Mouse (Mus musculus) midbrain, postnatal 0 days (tissue): ENCODE measurements at regions not wholly inside any gene's neighbourhood (a gene's known extent, or its start where the extent isn't known, plus 50 kb on each side); places are given as distances from the start of the nearest gene placed in this dataset.

Experiments
- ATAC-seq: fragments of 200-750 bp; cut with Nextera tagmentation; 2 replicates; pipeline ENCODE4 v1.8.0; 2017; ENCODE audit warnings: moderate number of reproducible peaks, mild to moderate bottlenecking, moderate TSS enrichment, moderate library complexity; ENCODE audit not compliant: low FRiP score
- DNase-seq: peaks from one replicate; pipeline ENCODE4 v3.0.0-alpha.2; 2015; ENCODE audit warnings: low spot score
- H3K27ac ChIP-seq: fragments of 300-500 bp; sonication (generic); 2 replicates; pipeline ENCODE4 v1.5.1; 2014; ENCODE audit warnings: low read depth, mild to moderate bottlenecking, low read length, mixed read lengths
- H3K27me3 ChIP-seq: fragments of 300-500 bp; sonication (generic); 2 replicates; pipeline ENCODE4 v1.6.1; 2014; ENCODE audit warnings: low read length, control low read depth, mixed read lengths; ENCODE audit not compliant: insufficient read depth
- H3K36me3 ChIP-seq: fragments of 300-500 bp; sonication (generic); 2 replicates; pipeline ENCODE4 v1.6.1; 2014; ENCODE audit warnings: low read length, control low read depth, mixed read lengths; ENCODE audit not compliant: insufficient read depth
- H3K4me1 ChIP-seq: fragments of 300-500 bp; sonication (generic); 2 replicates; pipeline ENCODE4 v1.6.1; 2014; ENCODE audit warnings: mild to moderate bottlenecking, control low read depth, antibody characterized with exemption, low read length, mixed read lengths; ENCODE audit not compliant: insufficient read depth
- H3K4me2 ChIP-seq: fragments of 300-500 bp; sonication (generic); 2 replicates; pipeline ENCODE4 v1.6.1; 2014; ENCODE audit warnings: low read depth, mild to moderate bottlenecking, low read length, mixed read lengths; ENCODE audit not compliant: poor library complexity, severe bottlenecking
- H3K4me3 ChIP-seq: fragments of 300-500 bp; sonication (generic); 2 replicates; pipeline ENCODE4 v1.5.1; 2014; ENCODE audit warnings: low read depth, mild to moderate bottlenecking, low read length, moderate library complexity
- H3K9ac ChIP-seq: fragments of 300-500 bp; sonication (generic); replicated peaks from 2 replicates; pipeline ENCODE4 v1.6.1; 2014; ENCODE audit warnings: mild to moderate bottlenecking, low read length, moderate library complexity, mixed read lengths; ENCODE audit not compliant: poor library complexity, severe bottlenecking
- H3K9me3 ChIP-seq: fragments of 300-500 bp; sonication (generic); 2 replicates; pipeline ENCODE4 v1.6.1; 2016; ENCODE audit warnings: low read length, control low read depth
- CTCF ChIP-seq: IDR thresholded peaks from 2 replicates; pipeline ENCODE4 v1.5.1; 2016; ENCODE audit warnings: antibody characterized with exemption, mild to moderate bottlenecking
- WGBS: fragments of 180-500 bp; shearing (Covaris S2); extraction: QIAGEN DNeasy Blood & Tissue Kit; methylation state at CpG from one replicate; pipeline ENCODE4 v1.1.7; 2014; 5-methylcytosine and 5-hydroxymethylcytosine counted together

DNA sequence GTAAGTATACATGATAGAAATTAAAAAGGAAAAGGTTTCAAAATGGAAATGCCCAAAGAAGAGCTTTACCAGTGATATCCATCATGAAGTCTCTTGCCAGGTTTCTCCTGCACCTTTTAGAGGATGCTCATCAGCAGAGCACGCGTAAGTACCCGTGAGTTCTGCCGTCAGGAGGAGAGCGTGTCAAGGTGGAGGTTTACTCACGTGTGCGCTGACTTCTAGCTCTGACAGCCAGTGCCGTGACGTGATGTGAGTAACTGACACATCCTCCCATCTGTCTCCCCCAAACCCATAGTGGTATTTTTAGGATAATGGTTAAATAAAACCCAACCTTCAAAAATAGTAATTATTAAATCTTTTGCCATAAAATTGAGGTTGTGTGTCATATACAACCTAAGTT, 55.3 kb downstream of the Adra2a start:
- Histone ChIP-seq H3K4me1 (peaks cover 3% of the 10 kb centered on the region; the same call in 1 of the 2 replicates), H3K27me3 (no peaks in the 10 kb centered on the region), H3K9ac (no peak overlapping the region), H3K9me3 (no peaks in the 10 kb centered on the region), H3K4me3 (no peak overlapping the region), H3K4me2 (no peak overlapping the region), H3K27ac (no peak overlapping the region), H3K36me3 (no peaks in the 10 kb centered on the region)
- 88% methylated on average over 9 of the region's 9 CpGs for WGBS
- ATAC-seq = no peak
- TF ChIP-seq CTCF = no peak
- DNase-seq = no peak

DNA sequence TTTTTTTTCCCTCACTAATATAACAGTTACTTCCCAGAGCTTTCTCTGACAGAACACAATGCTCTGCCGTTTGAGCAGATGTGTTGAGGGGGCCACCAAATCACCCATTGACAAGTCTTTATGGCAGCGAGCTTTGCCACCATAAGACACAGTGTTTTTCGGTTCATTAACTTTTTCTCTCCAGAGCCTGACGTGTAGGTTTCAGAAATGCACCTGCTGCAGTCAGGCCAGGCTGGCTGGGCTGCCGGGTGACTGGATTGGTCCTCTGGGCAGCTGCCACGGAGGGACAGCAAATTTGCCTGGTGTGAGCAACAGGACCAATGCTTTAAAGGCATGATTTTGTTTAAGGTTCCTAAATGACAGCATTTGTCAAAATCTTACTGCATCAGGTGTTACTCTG, 55.8 kb downstream of the Adra2a start:
- ATAC-seq (no peak), DNase-seq (no peak)
- no peak for TF ChIP-seq CTCF
- WGBS = 69% methylated on average over 6 of the region's 6 CpGs
- H3K4me1 ChIP-seq = no peaks in the 10 kb centered on the region; the same call in 1 of the 2 replicates
- no peaks in the 10 kb centered on the region for H3K36me3 ChIP-seq
- H3K27me3 ChIP-seq = no peaks in the 10 kb centered on the region
- H3K4me2 ChIP-seq = no peak overlapping the region
- H3K9me3 ChIP-seq = no peaks in the 10 kb centered on the region
- H3K27ac ChIP-seq = no peak overlapping the region
- H3K4me3 ChIP-seq = no peak overlapping the region
- no peak overlapping the region for H3K9ac ChIP-seq

DNA sequence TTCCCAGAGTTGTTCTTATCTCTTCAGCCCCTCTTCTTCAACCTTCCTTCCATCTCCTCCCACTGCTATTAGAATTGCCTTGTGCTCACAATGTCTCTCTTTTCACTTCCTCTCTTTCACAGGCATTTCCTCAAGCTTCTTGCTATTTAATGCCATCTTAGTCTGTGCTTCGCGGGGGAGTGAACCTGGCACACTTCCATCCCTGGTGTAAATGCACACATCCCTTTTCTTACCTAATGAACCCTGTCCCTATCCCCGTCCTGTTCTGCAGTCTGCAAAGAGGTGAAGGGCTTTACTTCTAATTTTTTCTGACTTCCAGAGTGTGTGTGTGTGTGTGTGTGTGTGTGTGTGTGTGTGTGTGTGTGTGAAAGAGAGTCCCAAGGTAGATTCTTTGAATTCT, 62.6 kb downstream of the Adra2a start:
- 59% methylated on average over 3 of the region's 3 CpGs for WGBS
- no peak overlapping the region for H3K27ac ChIP-seq
- DNase-seq = no peak
- no peak for ATAC-seq
- H3K36me3 ChIP-seq = no peaks in the 10 kb centered on the region
- no peak for TF ChIP-seq CTCF
- H3K9me3 ChIP-seq = no peaks in the 10 kb centered on the region
- H3K4me3 ChIP-seq = no peak overlapping the region
- no peak overlapping the region for H3K9ac ChIP-seq
- peaks cover 3% of the 10 kb centered on the region; the same call in 1 of the 2 replicates for H3K4me1 ChIP-seq
- H3K27me3 ChIP-seq = no peaks in the 10 kb centered on the region
- H3K4me2 ChIP-seq = no peak overlapping the region

DNA sequence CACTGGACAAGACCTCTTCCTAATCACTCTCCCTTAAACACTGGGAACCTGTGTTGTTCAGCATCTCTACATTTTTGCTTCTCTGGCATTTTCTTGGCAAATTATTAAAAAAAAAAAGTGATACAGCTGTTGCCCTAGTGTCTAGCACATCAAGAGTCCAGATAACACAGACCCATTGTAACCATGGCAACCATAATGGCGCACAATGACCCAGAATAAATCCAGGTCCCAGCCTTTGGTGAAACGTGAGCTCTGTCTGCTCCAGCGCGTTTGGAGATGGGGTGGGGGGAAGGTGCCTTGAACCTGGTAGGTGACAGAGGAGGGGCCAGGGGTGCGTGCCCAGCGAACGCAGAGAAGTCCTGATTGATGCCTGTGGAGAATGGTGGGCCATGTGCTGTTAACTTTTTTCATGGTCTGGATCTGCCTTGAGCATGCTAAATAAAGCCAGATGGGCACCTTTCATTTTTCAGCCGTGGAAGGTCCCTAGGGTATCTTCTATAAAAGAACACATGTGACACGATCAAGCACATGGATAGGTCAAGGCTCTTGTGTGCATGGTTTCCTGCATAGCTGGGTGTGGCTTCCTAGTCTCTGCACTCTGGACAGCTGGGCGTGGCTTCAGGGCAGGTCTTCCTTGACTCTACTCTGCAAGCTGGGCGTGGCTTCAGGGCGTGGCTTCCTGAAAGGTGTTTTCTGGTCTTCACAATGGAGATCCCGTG, 63.3 kb downstream of the Adra2a start:
- Histone ChIP-seq H3K4me2 (no peak overlapping the region), H3K4me3 (no peak overlapping the region), H3K27ac (no peak overlapping the region), H3K9ac (no peak overlapping the region), H3K4me1 (peaks cover 3% of the 10 kb centered on the region; the same call in 1 of the 2 replicates), H3K9me3 (no peaks in the 10 kb centered on the region), H3K36me3 (no peaks in the 10 kb centered on the region), H3K27me3 (no peaks in the 10 kb centered on the region)
- ATAC-seq (no peak), DNase-seq (peak; percentile 36)
- TF ChIP-seq CTCF = no peak
- WGBS = 43% methylated on average over 13 of the region's 13 CpGs

DNA sequence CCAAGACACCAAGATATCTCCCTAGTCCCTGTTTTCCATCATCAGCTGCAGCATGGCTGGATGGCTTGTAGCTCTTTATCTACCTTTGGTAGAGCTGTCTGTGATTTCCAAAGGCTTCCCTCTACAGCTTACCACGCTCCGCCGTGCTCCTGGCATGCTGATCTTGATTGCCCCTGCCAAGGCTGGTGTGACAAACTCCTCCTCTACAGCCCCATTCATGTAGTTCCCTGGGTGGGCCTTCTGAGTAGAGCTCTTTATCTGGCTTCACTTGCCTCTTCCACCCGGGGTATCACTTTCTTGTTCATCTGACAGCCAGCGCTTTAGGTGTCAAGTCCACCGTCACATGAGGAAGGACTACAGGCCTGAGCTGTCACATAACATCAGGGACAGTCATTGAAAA, 66.1 kb downstream of the Adra2a start:
- Histone ChIP-seq H3K9ac (no peak overlapping the region), H3K27me3 (no peaks in the 10 kb centered on the region), H3K36me3 (no peaks in the 10 kb centered on the region), H3K4me1 (peaks cover 9% of the 10 kb centered on the region; the same call in 1 of the 2 replicates), H3K27ac (no peak overlapping the region), H3K9me3 (no peaks in the 10 kb centered on the region), H3K4me2 (no peak overlapping the region), H3K4me3 (no peak overlapping the region)
- TF ChIP-seq CTCF = no peak
- WGBS = 81% methylated on average over 6 of the region's 6 CpGs
- no peak for ATAC-seq
- no peak for DNase-seq

DNA sequence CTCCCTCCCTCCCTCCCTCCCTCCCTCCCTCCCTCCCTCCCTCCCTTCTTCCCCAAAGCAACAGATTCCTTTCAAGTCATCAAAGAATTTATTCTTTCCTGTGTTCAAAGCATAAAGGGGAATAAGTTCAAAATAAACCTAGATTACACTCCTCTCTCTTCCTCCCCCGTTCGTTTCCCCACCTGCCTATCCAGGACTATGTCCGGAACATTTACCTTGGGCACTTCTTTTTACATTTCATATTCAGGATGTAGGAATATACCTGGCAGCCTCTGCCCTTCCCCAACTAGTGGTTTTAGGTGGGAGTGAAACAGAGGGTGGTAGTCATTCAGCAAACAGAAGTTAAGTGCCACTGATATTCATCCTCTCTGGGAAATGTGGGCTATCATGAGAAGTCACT, 68.7 kb downstream of the Adra2a start:
- ATAC-seq (no peak), DNase-seq (no peak)
- Histone ChIP-seq H3K4me3 (no peak overlapping the region), H3K36me3 (no peaks in the 10 kb centered on the region), H3K9ac (no peak overlapping the region), H3K27ac (no peak overlapping the region), H3K27me3 (no peaks in the 10 kb centered on the region), H3K4me2 (no peak overlapping the region), H3K9me3 (no peaks in the 10 kb centered on the region), H3K4me1 (peaks cover 10% of the 10 kb centered on the region; the same call in 1 of the 2 replicates)
- 46% methylated on average over 3 of the region's 3 CpGs for WGBS
- TF ChIP-seq CTCF = no peak
